Mouse (Mus musculus) testis, adult 2 months (tissue): Measurements from ENCODE around the gene Ect2.

Experiments used
- CTCF ChIP-seq: fragments of 200-500 bp; IDR thresholded peaks from 2 replicates; pipeline ENCODE4 v1.5.1; 2012; ENCODE audit warnings: low read depth, mild to moderate bottlenecking, inconsistent platforms, low read length, moderate library complexity; ENCODE audit not compliant: control insufficient read depth, insufficient read depth, insufficient replicate concordance
- POLR2A ChIP-seq: fragments of 200-500 bp; IDR thresholded peaks from 2 replicates; pipeline ENCODE4 v1.6.1; 2012; ENCODE audit warnings: low read depth, mild to moderate bottlenecking, inconsistent platforms, low read length, moderate library complexity; ENCODE audit not compliant: control insufficient read depth

- TF ChIP-seq CTCF (no peak), POLR2A (no peak)
Observed at GRCm38 (mm10) chr3:27086221-27086620, 67.5 kb downstream of the Ect2 start.
